Mouse (Mus musculus) lung, adult 2 months (tissue): Measurements from ENCODE around the gene C1s1. TPM values are rescaled to one million over a fixed set of nuclear protein-coding genes. Genes with fewer than 3 reads are reported as not detected.
"Not testable (repeated sequence)": the region's sequence is repeated elsewhere in the genome, so short reads cannot be mapped to it uniquely, and the experiment has no call there.

Source experiments
- DNase-seq: peaks from one replicate; pipeline ENCODE4 v3.0.0; 2022
- H3K4me1 ChIP-seq: fragments of 200-500 bp; 2 replicates; pipeline ENCODE4 v1.6.1; 2011; ENCODE audit warnings: low read length; ENCODE audit not compliant: control insufficient read depth, insufficient read depth
- H3K4me3 ChIP-seq: fragments of 200-500 bp; replicated peaks from 2 replicates; pipeline ENCODE3; 2011; ENCODE audit warnings: low read depth, mild to moderate bottlenecking, control low read depth, low read length; ENCODE audit errors: extremely low read depth
- CTCF ChIP-seq: fragments of 200-500 bp; IDR thresholded peaks from 2 replicates; pipeline ENCODE4 v1.5.1; 2011; ENCODE audit warnings: mild to moderate bottlenecking, low read length, control low read depth; ENCODE audit not compliant: insufficient read depth
- POLR2A ChIP-seq: fragments of 200-500 bp; IDR thresholded peaks from 2 replicates; pipeline ENCODE4 v1.6.1; 2011; ENCODE audit warnings: low read depth, mild to moderate bottlenecking, control low read depth, low read length, borderline replicate concordance; ENCODE audit errors: extremely low read depth
- WGBS: fragments of 180-500 bp; shearing (Covaris S2); methylation state at CpG from one replicate; pipeline ENCODE4 v1.1.7; 2018; 5-methylcytosine and 5-hydroxymethylcytosine counted together
- polyA plus RNA-seq: library from polyadenylated mRNA; depleted of rRNA; stranded (reverse); fragments of >200 nt; gene quantifications from 2 replicates; pipeline ENCODE4 v1.2.3, GENCODE M21; 2012; rRNA removed

C1s1 gene
- polyA plus RNA-seq, 1 experiment: 101 TPM

GRCm38 (mm10) chr6:124493886-124494285 is 48.3 kb downstream of the C1s1 start:
- WGBS: 74% methylated on average over 5 of the region's 5 CpGs
- DNase-seq: no peak
- Histone ChIP-seq H3K4me1 (no peaks in the 10 kb centered on the region; the same call in 1 of the 2 replicates), H3K4me3 (no peak overlapping the region)
- TF ChIP-seq POLR2A: no peak
- TF ChIP-seq CTCF: no peak

GRCm38 (mm10) chr6:124492842-124493561 is 49.2 kb downstream of the C1s1 start, which contains the start of gene C1rl:
Gene C1rl, plus strand, starts transcription at chr6:124493113.
- TF ChIP-seq CTCF: peak; percentile 49
- no peak for TF ChIP-seq POLR2A
- H3K4me3 ChIP-seq: no peak within 1 kb of the TSS
- 21% methylated on average over 4 of the region's 4 CpGs for WGBS
- H3K4me1 ChIP-seq: no peaks in the 10 kb centered on the region; the same call in 1 of the 2 replicates
- DNase-seq: peak; percentile 76

- TF ChIP-seq CTCF: no peak
- TF ChIP-seq POLR2A: no peak
- no peak for DNase-seq
- Histone ChIP-seq H3K4me1 (no peaks in the 10 kb centered on the region; the same call in 1 of the 2 replicates), H3K4me3 (no peak overlapping the region)
- 63% methylated on average over 6 of the region's 6 CpGs for whole genome bisulfite sequencing
Measured at GRCm38 (mm10) chr6:124491427-124491826, 50.7 kb downstream of the C1s1 start.

- DNase-seq: no peak
Measured at GRCm38 (mm10) chr6:124488952-124489351, 53.2 kb downstream of the C1s1 start.

GRCm38 (mm10) chr6:124487509-124487908 is 54.6 kb downstream of the C1s1 start:
- Histone ChIP-seq H3K4me3 (no peak overlapping the region), H3K4me1 (no peaks in the 10 kb centered on the region; the same call in 1 of the 2 replicates)
- DNase-seq: no peak
- WGBS: 21% methylated on average over 2 of the region's 2 CpGs
- TF ChIP-seq POLR2A: no peak
- no peak for TF ChIP-seq CTCF

More at GRCm38 (mm10) chr6:124488952-124489351, 53.2 kb downstream of the C1s1 start:
- no peaks in the 10 kb centered on the region; the same call in 1 of the 2 replicates for H3K4me1 ChIP-seq
- WGBS: 74% methylated on average over 4 of the region's 4 CpGs
- TF ChIP-seq POLR2A (no peak), CTCF (no peak)
- H3K4me3 ChIP-seq: no peak overlapping the region

- Histone ChIP-seq H3K4me3 (no peak overlapping the region), H3K4me1 (no peaks in the 10 kb centered on the region)
- DNase-seq: no peak
- TF ChIP-seq CTCF: no peak
- 39% methylated on average over 21 of the region's 21 CpGs for WGBS
Measured at GRCm38 (mm10) chr6:124485414-124486144, 56.6 kb downstream of the C1s1 start.

- no peak for DNase-seq
- WGBS: 53% methylated on average over 7 of the region's 7 CpGs
- TF ChIP-seq CTCF: no peak
- TF ChIP-seq POLR2A: no peak
Measured at GRCm38 (mm10) chr6:124484851-124485250, 57.3 kb downstream of the C1s1 start.

GRCm38 (mm10) chr6:124483831-124484230 is 58.3 kb downstream of the C1s1 start:
- 89% methylated on average over 3 of the region's 3 CpGs for WGBS
- not testable (repeated sequence) for H3K4me3 ChIP-seq, DNase-seq, H3K4me1 ChIP-seq

More at GRCm38 (mm10) chr6:124484851-124485250, 57.3 kb downstream of the C1s1 start:
- Histone ChIP-seq H3K4me3 (no peak overlapping the region), H3K4me1 (no peaks in the 10 kb centered on the region)

- no peak overlapping the region for H3K4me3 ChIP-seq
- peak; percentile 46 for DNase-seq
- H3K4me1 ChIP-seq: peaks cover 8% of the 10 kb centered on the region; the same call in 1 of the 2 replicates
- WGBS: 30% methylated on average over 6 of the region's 6 CpGs
- TF ChIP-seq CTCF: peak; percentile 41
- TF ChIP-seq POLR2A: no peak
Measured at GRCm38 (mm10) chr6:124481571-124481970, 60.6 kb downstream of the C1s1 start.

Other genes starting within 250 kb of the C1s1 start
- gene Cd163, start 237.7 kb downstream of the C1s1 start, polyA plus RNA-seq: 1.0 and 1.6 TPM in 2 replicates
- 24.2 and 31.2 TPM in 2 replicates for gene Pex5, start 127.3 kb downstream of the C1s1 start, polyA plus RNA-seq
- 3.2 and 9.1 TPM in 2 replicates for gene Clstn3, start 77.6 kb downstream of the C1s1 start, polyA plus RNA-seq
- 4.6 and 5.9 TPM in 2 replicates for gene C1rl, start 49.2 kb downstream of the C1s1 start, polyA plus RNA-seq
- gene C1ra, start 30.0 kb downstream of the C1s1 start, polyA plus RNA-seq: 47.2 and 58.0 TPM in 2 replicates
- not detected in 2 replicates for gene C1rb, start 27.9 kb upstream of the C1s1 start, polyA plus RNA-seq
- gene C1s2, start 93.7 kb upstream of the C1s1 start, polyA plus RNA-seq: 0.06 TPM in 1 of 2 replicates, not detected in the other
- gene Lpcat3, start 120.7 kb upstream of the C1s1 start, polyA plus RNA-seq: 83.3 and 112 TPM in 2 replicates
- 29.6 and 42.9 TPM in 2 replicates for gene Emg1, start 169.8 kb upstream of the C1s1 start, polyA plus RNA-seq
- gene Phb2, start 170.0 kb upstream of the C1s1 start, polyA plus RNA-seq: 64.7 and 74.4 TPM in 2 replicates
- 38.9 and 48.7 TPM in 2 replicates for gene Ptpn6, start 196.4 kb upstream of the C1s1 start, polyA plus RNA-seq
- gene Grcc10, start 199.0 kb upstream of the C1s1 start, polyA plus RNA-seq: 222 and 226 TPM in 2 replicates
- 0.08 TPM in 1 of 2 replicates, not detected in the other for gene Gm45234, start 213.7 kb upstream of the C1s1 start, polyA plus RNA-seq
- 52.0 and 64.6 TPM in 2 replicates for gene Atn1, start 214.2 kb upstream of the C1s1 start, polyA plus RNA-seq
- 3.3 and 3.8 TPM in 2 replicates for gene Eno2, start 227.3 kb upstream of the C1s1 start, polyA plus RNA-seq
- 26.2 and 35.8 TPM in 2 replicates for gene Lrrc23, start 237.4 kb upstream of the C1s1 start, polyA plus RNA-seq